Mouse (Mus musculus) cortical plate, adult 2 months (tissue): Measurements from ENCODE around the gene Cdc42bpb. TPM values are rescaled to one million over a fixed set of nuclear protein-coding genes. Genes with fewer than 3 reads are reported as not detected.

Experiments
- H3K27ac ChIP-seq: fragments of 200-500 bp; 2 replicates; pipeline ENCODE4 v1.5.1; 2012; ENCODE audit warnings: low read length, control low read depth, inconsistent platforms; ENCODE audit not compliant: insufficient read depth
- H3K4me1 ChIP-seq: fragments of 200-500 bp; 2 replicates; pipeline ENCODE4 v1.6.1; 2011; ENCODE audit warnings: low read length; ENCODE audit not compliant: control insufficient read depth, insufficient read depth
- H3K4me3 ChIP-seq: fragments of 200-500 bp; 2 replicates; pipeline ENCODE4 v1.5.1; 2011; ENCODE audit warnings: mild to moderate bottlenecking, low read length, control low read depth; ENCODE audit not compliant: insufficient read depth
- CTCF ChIP-seq: fragments of 200-500 bp; IDR thresholded peaks from 2 replicates; pipeline ENCODE4 v1.5.1; 2011; ENCODE audit warnings: mild to moderate bottlenecking, control low read depth, low read length; ENCODE audit not compliant: insufficient read depth; ENCODE audit errors: extremely low read depth
- POLR2A ChIP-seq: fragments of 200-500 bp; IDR thresholded peaks from 2 replicates; pipeline ENCODE4 v1.6.1; 2011; ENCODE audit warnings: mild to moderate bottlenecking, low read length, control low read depth; ENCODE audit not compliant: insufficient read depth; ENCODE audit errors: extremely low read depth
- polyA plus RNA-seq: library from polyadenylated mRNA; depleted of rRNA; stranded (reverse); fragments of >200 nt; gene quantifications from 2 replicates; pipeline ENCODE4 v1.2.3, GENCODE M21; 2012

The Cdc42bpb gene
- polyA plus RNA-seq, 1 experiment: 195 TPM

GRCm38 (mm10) chr12:111309256-111309655, 68.3 kb downstream of the Cdc42bpb start:
- H3K4me3 ChIP-seq: no peak overlapping the region
- H3K27ac ChIP-seq: no peak overlapping the region
- TF ChIP-seq POLR2A: no peak
- no peak for TF ChIP-seq CTCF
- H3K4me1 ChIP-seq: no peaks in the 10 kb centered on the region

GRCm38 (mm10) chr12:111306821-111307220, 70.7 kb downstream of the Cdc42bpb start:
- Histone ChIP-seq H3K27ac (no peak overlapping the region), H3K4me1 (no peaks in the 10 kb centered on the region), H3K4me3 (no peak overlapping the region)
- no peak for TF ChIP-seq POLR2A
- TF ChIP-seq CTCF: no peak

GRCm38 (mm10) chr12:111303702-111304337, 73.7 kb downstream of the Cdc42bpb start:
- TF ChIP-seq CTCF (no peak), POLR2A (no peak)
- Histone ChIP-seq H3K4me1 (no peaks in the 10 kb centered on the region), H3K4me3 (no peak overlapping the region), H3K27ac (no peak overlapping the region)

- H3K4me3 ChIP-seq: no peak overlapping the region
- H3K4me1 ChIP-seq: no peaks in the 10 kb centered on the region
- H3K27ac ChIP-seq: no peak overlapping the region
- TF ChIP-seq CTCF (no peak), POLR2A (no peak)
Observed at GRCm38 (mm10) chr12:111302018-111302345, 75.5 kb downstream of the Cdc42bpb start.

GRCm38 (mm10) chr12:111301322-111302017, 76.0 kb downstream of the Cdc42bpb start:
- Histone ChIP-seq H3K4me1 (no peaks in the 10 kb centered on the region), H3K27ac (no peak overlapping the region), H3K4me3 (no peak overlapping the region)
- TF ChIP-seq CTCF (no peak), POLR2A (no peak)

- Histone ChIP-seq H3K27ac (no peak overlapping the region), H3K4me3 (no peak overlapping the region), H3K4me1 (no peaks in the 10 kb centered on the region)
- no peak for TF ChIP-seq CTCF
- TF ChIP-seq POLR2A: no peak
Observed at GRCm38 (mm10) chr12:111293025-111293424, 84.5 kb downstream of the Cdc42bpb start.

- Histone ChIP-seq H3K4me1 (no peaks in the 10 kb centered on the region), H3K27ac (no peak overlapping the region), H3K4me3 (peak overlapping the region; percentile 33; the same call in 1 of the 2 replicates)
- TF ChIP-seq CTCF: no peak
- TF ChIP-seq POLR2A: no peak
Observed at GRCm38 (mm10) chr12:111284532-111284931, 93.0 kb downstream of the Cdc42bpb start.

- H3K4me1 ChIP-seq: no peaks in the 10 kb centered on the region
- H3K27ac ChIP-seq: no peak overlapping the region
- no peak overlapping the region for H3K4me3 ChIP-seq
- no peak for TF ChIP-seq CTCF
- no peak for TF ChIP-seq POLR2A
Observed at GRCm38 (mm10) chr12:111283573-111283972, 93.9 kb downstream of the Cdc42bpb start.

- H3K4me1 ChIP-seq: no peaks in the 10 kb centered on the region
- no peak overlapping the region for H3K4me3 ChIP-seq
- TF ChIP-seq POLR2A (no peak), CTCF (no peak)
- no peak overlapping the region for H3K27ac ChIP-seq
Observed at GRCm38 (mm10) chr12:111276371-111276770, 101.1 kb downstream of the Cdc42bpb start.

GRCm38 (mm10) chr12:111275150-111275841, 102.2 kb downstream of the Cdc42bpb start:
- H3K4me1 ChIP-seq: no peaks in the 10 kb centered on the region
- H3K27ac ChIP-seq: no peak overlapping the region
- TF ChIP-seq CTCF (no peak), POLR2A (no peak)
- H3K4me3 ChIP-seq: peak overlapping the region; percentile 20
